Mouse (Mus musculus): ENCODE measurements around the gene Pmm2.

Pmm2 gene

GRCm38 (mm10) chr16:8637217-8638051 is at the start of gene Pmm2, which contains the start of gene Tmem186:
Pmm2 (plus strand) TSS chr16:8637674.
Tmem186 (minus strand) TSS chr16:8637712.
- DNase-seq (ENCODE audit: low read depth, low spot score), result peak; percentile 95

- peak; percentile 46 for DNase-seq (ENCODE audit: low read depth, low spot score)
These were observed 42.1 kb upstream of the Pmm2 start for GRCm38 (mm10) chr16:8595411-8595810.

GRCm38 (mm10) chr16:8596336-8596735 is 41.1 kb upstream of the Pmm2 start:
- DNase-seq (ENCODE audit: low read depth, low spot score), result no peak

GRCm38 (mm10) chr16:8597516-8597915 is 40.0 kb upstream of the Pmm2 start:
- DNase-seq (ENCODE audit: low read depth, low spot score), result no peak

GRCm38 (mm10) chr16:8603789-8604188 is 33.7 kb upstream of the Pmm2 start:
- DNase-seq (ENCODE audit: low read depth, low spot score), result no peak

- no peak for DNase-seq (ENCODE audit: low read depth, low spot score)
These were observed 27.1 kb upstream of the Pmm2 start for GRCm38 (mm10) chr16:8610397-8610796.

- no peak for DNase-seq (ENCODE audit: low read depth, low spot score)
These were observed 25.1 kb upstream of the Pmm2 start for GRCm38 (mm10) chr16:8612214-8613005.

GRCm38 (mm10) chr16:8613039-8613438 is 24.4 kb upstream of the Pmm2 start:
- DNase-seq (ENCODE audit: low read depth, low spot score), result no peak

- DNase-seq (ENCODE audit: low read depth, low spot score), result no peak
These were observed 24.0 kb upstream of the Pmm2 start for GRCm38 (mm10) chr16:8613447-8613846.

- DNase-seq (ENCODE audit: low read depth, low spot score), result no peak
These were observed 17.7 kb upstream of the Pmm2 start for GRCm38 (mm10) chr16:8619659-8620314.

GRCm38 (mm10) chr16:8620315-8621115 is 17.0 kb upstream of the Pmm2 start:
- no peak for DNase-seq (ENCODE audit: low read depth, low spot score)

- DNase-seq (ENCODE audit: low read depth, low spot score), result no peak
These were observed 7.1 kb upstream of the Pmm2 start for GRCm38 (mm10) chr16:8630419-8630818.

GRCm38 (mm10) chr16:8631428-8631827 is 6.0 kb upstream of the Pmm2 start:
- DNase-seq (ENCODE audit: low read depth, low spot score), result no peak

GRCm38 (mm10) chr16:8636867-8637216 is 632 bp upstream of the Pmm2 start:
- DNase-seq (ENCODE audit: low read depth, low spot score), result no peak

GRCm38 (mm10) chr16:8638131-8638530 is 657 bp downstream of the Pmm2 start:
- DNase-seq (ENCODE audit: low read depth, low spot score), result no peak

GRCm38 (mm10) chr16:8639466-8640191 is 2.2 kb downstream of the Pmm2 start:
- DNase-seq (ENCODE audit: low read depth, low spot score), result no peak

GRCm38 (mm10) chr16:8643855-8644254 is 6.4 kb downstream of the Pmm2 start:
- DNase-seq (ENCODE audit: low read depth, low spot score), result no peak

GRCm38 (mm10) chr16:8645546-8645945 is 8.1 kb downstream of the Pmm2 start:
- no peak for DNase-seq (ENCODE audit: low read depth, low spot score)

- no peak for DNase-seq (ENCODE audit: low read depth, low spot score)
These were observed 12.5 kb downstream of the Pmm2 start for GRCm38 (mm10) chr16:8650007-8650406.

- DNase-seq (ENCODE audit: low read depth, low spot score), result no peak
These were observed 17.6 kb downstream of the Pmm2 start for GRCm38 (mm10) chr16:8655108-8655507.

GRCm38 (mm10) chr16:8655599-8655998 is 18.1 kb downstream of the Pmm2 start:
- DNase-seq (ENCODE audit: low read depth, low spot score), result no peak

Measured in brain, embryonic 18.5 days (tissue).